Mouse (Mus musculus) forebrain, embryonic 12.5 days (tissue): ENCODE measurements around the gene Vps35. TPM values are rescaled to one million over a fixed set of nuclear protein-coding genes. Genes with fewer than 3 reads are reported as not detected.

Experiments
- ATAC-seq: fragments of 200-750 bp; cut with Nextera tagmentation; 2 replicates; pipeline ENCODE4 v1.8.0; 2017; ENCODE audit warnings: moderate TSS enrichment; ENCODE audit not compliant: low FRiP score
- H3K27ac ChIP-seq: fragments of 300-500 bp; sonication (generic); 2 replicates; pipeline ENCODE4 v1.5.1; 2016; ENCODE audit warnings: mild to moderate bottlenecking
- H3K27me3 ChIP-seq: fragments of 300-500 bp; sonication (generic); 2 replicates; pipeline ENCODE4 v1.6.1; 2016; ENCODE audit warnings: mild to moderate bottlenecking
- H3K36me3 ChIP-seq: fragments of 300-500 bp; sonication (generic); replicated peaks from 2 replicates; pipeline ENCODE4 v1.6.1; 2016; ENCODE audit warnings: mild to moderate bottlenecking
- H3K4me1 ChIP-seq: fragments of 300-500 bp; sonication (generic); 2 replicates; pipeline ENCODE4 v1.6.1; 2016
- H3K4me2 ChIP-seq: fragments of 300-500 bp; sonication (generic); 2 replicates; pipeline ENCODE4 v1.6.1; 2016; ENCODE audit warnings: mild to moderate bottlenecking, moderate library complexity
- H3K4me3 ChIP-seq: fragments of 300-500 bp; sonication (generic); replicated peaks from 2 replicates; pipeline ENCODE4 v1.5.1; 2016; ENCODE audit warnings: mild to moderate bottlenecking
- H3K9ac ChIP-seq: fragments of 300-500 bp; sonication (generic); 2 replicates; pipeline ENCODE4 v1.6.1; 2016; ENCODE audit warnings: mild to moderate bottlenecking
- H3K9me3 ChIP-seq: fragments of 300-500 bp; sonication (generic); 2 replicates; pipeline ENCODE4 v1.6.1; 2016
- WGBS: fragments of 180-500 bp; shearing (Covaris S2); methylation state at CpG from one replicate; pipeline ENCODE4 v1.1.7; 2016; 5-methylcytosine and 5-hydroxymethylcytosine counted together
- polyA plus RNA-seq: library from polyadenylated mRNA; unstranded; fragments of >200 nt; fragmentation: Nextera tagmentation; extraction: Ambion mirVana; gene quantifications from 2 replicates; pipeline ENCODE4 v1.2.1, GENCODE M21; 2016

Vps35 gene
- polyA plus RNA-seq, 1 experiment from 2014 or later = 164 TPM

DNA sequence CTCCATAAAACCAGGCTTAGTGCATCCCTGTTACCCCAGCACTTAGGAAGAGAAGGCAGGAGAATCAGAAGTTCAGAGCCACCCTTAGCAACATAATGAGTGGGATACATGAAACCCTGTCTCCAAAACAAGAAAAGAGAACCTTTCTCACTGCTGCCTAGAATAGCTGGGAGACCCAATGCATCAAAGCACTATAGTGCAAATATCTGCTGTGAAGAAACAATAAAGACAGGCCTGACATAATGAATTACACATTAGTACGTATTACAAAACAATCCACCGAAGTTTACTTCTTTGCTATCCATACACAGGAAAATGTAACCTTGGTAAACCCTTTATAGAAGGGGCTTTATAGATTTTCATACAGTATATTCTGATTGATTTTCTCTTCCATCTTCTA is 9.0 kb upstream of the Vps35 start:
- Histone ChIP-seq H3K4me1 (no peaks in the 10 kb centered on the region), H3K9me3 (no peaks in the 10 kb centered on the region), H3K4me2 (no peak overlapping the region), H3K9ac (no peak overlapping the region), H3K4me3 (no peak overlapping the region), H3K36me3 (peaks cover 47% of the 10 kb centered on the region), H3K27me3 (no peaks in the 10 kb centered on the region), H3K27ac (no peak overlapping the region)
- 96% methylated on average over 2 of the region's 2 CpGs for WGBS
- ATAC-seq = no peak

GRCm38 (mm10) chr8:85303531-85303930 is 3.9 kb upstream of the Vps35 start:
- no peaks in the 10 kb centered on the region for H3K9me3 ChIP-seq
- no peak overlapping the region for H3K27ac ChIP-seq
- ATAC-seq = no peak
- peaks cover 57% of the 10 kb centered on the region for H3K36me3 ChIP-seq
- H3K27me3 ChIP-seq = no peaks in the 10 kb centered on the region
- H3K4me1 ChIP-seq = peaks cover 19% of the 10 kb centered on the region
- WGBS = 89% methylated on average over 5 of the region's 5 CpGs
- no peak overlapping the region for H3K4me3 ChIP-seq
- H3K4me2 ChIP-seq = no peak overlapping the region
- H3K9ac ChIP-seq = no peak overlapping the region

DNA sequence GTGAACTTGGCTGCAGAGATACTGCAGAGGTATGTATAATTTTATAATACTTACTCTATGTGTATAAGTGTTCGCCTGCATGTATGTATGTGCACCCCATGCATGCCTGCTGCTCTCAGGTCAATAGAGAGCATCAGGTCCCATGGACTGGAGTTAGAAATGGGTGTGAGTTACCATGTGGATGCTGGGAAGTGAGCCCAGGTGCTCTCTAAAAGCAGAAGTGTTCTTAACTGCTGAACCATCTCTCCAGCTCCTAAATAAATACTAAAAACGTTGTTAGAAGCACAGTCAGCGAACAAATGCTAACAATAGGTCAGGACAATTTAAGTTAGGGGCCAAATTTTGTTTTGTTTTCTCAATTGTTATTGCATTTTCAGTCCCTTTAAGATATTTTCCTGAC is 3.3 kb upstream of the Vps35 start:
- no peak overlapping the region for H3K4me3 ChIP-seq
- no peak overlapping the region for H3K27ac ChIP-seq
- H3K9me3 ChIP-seq = no peaks in the 10 kb centered on the region
- ATAC-seq = no peak
- no peak overlapping the region for H3K9ac ChIP-seq
- peaks cover 25% of the 10 kb centered on the region for H3K4me1 ChIP-seq
- H3K4me2 ChIP-seq = no peak overlapping the region
- WGBS = 92% methylated on average over 3 of the region's 3 CpGs
- no peaks in the 10 kb centered on the region for H3K27me3 ChIP-seq
- peaks cover 51% of the 10 kb centered on the region for H3K36me3 ChIP-seq

DNA sequence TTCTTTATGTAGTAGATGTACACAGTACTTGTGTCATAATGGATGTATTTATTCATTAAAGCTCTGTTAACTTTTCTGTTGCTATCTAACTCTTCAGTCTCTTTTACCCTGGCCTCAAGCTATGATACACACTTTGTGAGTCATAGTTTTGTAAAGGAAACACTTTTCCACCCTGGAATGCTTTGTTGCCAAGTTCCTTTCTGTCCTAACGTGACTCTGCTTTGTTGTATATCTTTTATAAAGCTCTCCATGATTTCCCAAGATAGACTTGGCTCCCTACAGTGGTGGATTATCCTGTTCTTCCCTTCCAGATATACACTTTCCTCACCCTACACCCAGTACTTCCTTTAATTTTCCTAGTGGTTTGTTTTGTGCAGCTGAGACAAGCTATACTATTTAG is 2.3 kb upstream of the Vps35 start:
- Histone ChIP-seq H3K4me2 (0 out of 2 replicates have a peak overlapping the region, but pooled peaks have one; percentile 13), H3K4me3 (no peak overlapping the region), H3K9ac (peak overlapping the region; percentile 44; the same call in 1 of the 2 replicates), H3K36me3 (peaks cover 44% of the 10 kb centered on the region), H3K4me1 (peaks cover 31% of the 10 kb centered on the region), H3K9me3 (no peaks in the 10 kb centered on the region), H3K27ac (no peak overlapping the region), H3K27me3 (no peaks in the 10 kb centered on the region)
- ATAC-seq = no peak
- WGBS = 45% methylated on average over 1 of the region's 1 CpGs

DNA sequence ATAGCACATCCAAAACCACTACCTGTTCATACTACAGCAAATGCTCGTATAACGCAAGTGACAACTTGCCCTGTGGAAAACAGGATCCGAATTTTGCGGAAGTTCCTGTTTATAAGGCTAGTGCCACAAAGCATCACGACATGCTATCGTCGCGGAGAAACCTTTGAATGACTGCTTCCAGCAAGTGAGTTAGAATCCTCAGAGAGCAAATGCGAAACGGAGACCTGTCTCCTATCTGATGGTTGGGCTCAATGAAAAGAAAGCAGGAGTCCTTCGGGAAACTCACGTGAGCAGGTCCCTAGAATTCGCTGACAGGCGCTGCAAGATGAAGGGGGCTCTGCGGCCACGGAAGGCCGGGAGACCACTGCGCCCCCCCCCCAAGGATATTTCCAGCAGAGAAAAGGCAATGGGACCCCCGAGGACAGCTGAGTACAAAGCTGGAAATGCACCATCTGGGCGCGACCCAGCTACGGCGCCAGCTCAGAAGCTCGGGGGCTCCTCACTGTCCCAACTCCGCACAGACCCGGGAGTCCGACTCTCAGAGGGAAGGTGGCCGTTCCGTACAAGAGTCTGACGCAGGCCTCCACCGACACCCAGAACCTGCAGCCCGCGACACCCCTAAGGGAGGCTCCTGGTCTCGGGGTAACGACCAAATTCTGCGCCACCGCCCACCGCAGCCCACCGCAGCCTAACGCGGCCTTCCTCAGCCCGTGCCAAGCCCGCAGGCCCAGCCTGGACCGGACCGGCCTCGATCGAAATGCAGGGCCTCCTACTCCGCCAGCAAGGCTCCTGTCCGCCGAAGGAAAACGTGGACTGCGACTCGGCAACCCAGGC is 785 bp downstream of the Vps35 start:
- 1% methylated on average over 52 of the region's 53 CpGs for WGBS
- H3K4me3 ChIP-seq = peak overlapping the region; percentile 96

DNA sequence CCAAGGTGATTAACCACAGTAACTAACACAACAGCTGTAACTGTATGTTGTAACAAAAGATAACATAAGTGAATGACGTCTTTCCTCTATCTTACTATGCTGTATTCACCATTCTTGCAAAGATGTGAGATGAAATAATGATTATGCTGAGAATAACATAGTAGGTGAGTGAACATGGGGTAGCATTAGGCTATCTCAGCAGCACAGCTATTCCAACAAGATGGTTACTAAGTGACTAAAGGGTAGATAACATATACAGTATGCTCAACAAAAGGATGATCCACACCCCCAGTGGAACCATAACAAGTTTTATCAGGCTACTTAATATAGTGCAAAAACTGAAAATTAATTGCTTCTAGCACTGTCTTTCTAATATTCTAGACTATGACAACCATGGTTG is 12.8 kb downstream of the Vps35 start:
- no peak for ATAC-seq
- H3K4me2 ChIP-seq = no peak overlapping the region

More for the DNA sequence above, 785 bp downstream of the Vps35 start:
- Histone ChIP-seq H3K36me3 (peaks cover 22% of the 10 kb centered on the region), H3K9me3 (no peaks in the 10 kb centered on the region), H3K4me1 (peaks cover 31% of the 10 kb centered on the region), H3K4me2 (peak overlapping the region; percentile 82), H3K9ac (peak overlapping the region; percentile 93), H3K27ac (peak overlapping the region; percentile 98), H3K27me3 (no peaks in the 10 kb centered on the region)
- ATAC-seq = no peak; the same call in 1 of the 2 replicates

GRCm38 (mm10) chr8:85227297-85227696 is 72.3 kb downstream of the Vps35 start:
- Histone ChIP-seq H3K36me3 (no peaks in the 10 kb centered on the region), H3K4me3 (no peak overlapping the region), H3K4me2 (no peak overlapping the region), H3K27ac (no peak overlapping the region), H3K27me3 (no peaks in the 10 kb centered on the region), H3K4me1 (no peaks in the 10 kb centered on the region), H3K9ac (no peak overlapping the region), H3K9me3 (no peaks in the 10 kb centered on the region)
- no peak for ATAC-seq
- WGBS = 70% methylated on average over 1 of the region's 1 CpGs

More for the DNA sequence above, 12.8 kb downstream of the Vps35 start:
- WGBS = 98% methylated on average over 1 of the region's 1 CpGs
- Histone ChIP-seq H3K4me3 (no peak overlapping the region), H3K36me3 (peaks cover 53% of the 10 kb centered on the region), H3K9me3 (no peaks in the 10 kb centered on the region), H3K9ac (no peak overlapping the region), H3K27ac (no peak overlapping the region), H3K4me1 (no peaks in the 10 kb centered on the region), H3K27me3 (no peaks in the 10 kb centered on the region)

GRCm38 (mm10) chr8:85225688-85226087 is 73.9 kb downstream of the Vps35 start, which contains the start of gene Olfr371:
Gene Olfr371 (plus strand): TSS chr8:85225988.
- no peak for ATAC-seq
- H3K36me3 ChIP-seq = no peaks in the 10 kb centered on the region
- no peaks in the 10 kb centered on the region for H3K27me3 ChIP-seq
- no peaks in the 10 kb centered on the region for H3K9me3 ChIP-seq
- H3K27ac ChIP-seq = no peak within 1 kb of the TSS
- 31% methylated on average over 1 of the region's 1 CpGs for WGBS
- no peak within 1 kb of the TSS for H3K4me3 ChIP-seq
- no peak within 1 kb of the TSS for H3K4me2 ChIP-seq
- no peaks in the 10 kb centered on the region for H3K4me1 ChIP-seq
- no peak within 1 kb of the TSS for H3K9ac ChIP-seq

DNA sequence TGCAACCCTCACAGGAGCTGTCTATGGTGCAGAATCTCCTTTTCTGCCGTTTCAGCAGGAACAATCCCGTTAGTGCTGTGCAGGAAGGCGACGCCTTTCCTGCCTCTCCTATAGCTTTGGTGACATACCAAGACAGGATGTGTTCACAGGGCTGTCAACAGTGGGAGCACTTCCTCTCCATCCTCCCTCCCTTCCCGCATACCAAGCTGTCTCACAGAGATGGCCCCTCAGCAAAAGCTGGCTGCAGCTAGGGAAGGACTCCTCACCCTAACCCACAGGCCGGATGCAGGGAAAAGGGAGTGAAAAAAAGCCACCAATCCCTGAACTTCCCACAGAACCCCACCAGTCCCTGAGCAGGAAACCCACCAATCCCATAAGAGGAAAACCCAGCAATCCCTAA is 78.6 kb downstream of the Vps35 start:
- no peaks in the 10 kb centered on the region for H3K9me3 ChIP-seq
- no peak overlapping the region for H3K4me2 ChIP-seq
- H3K27ac ChIP-seq = no peak overlapping the region
- H3K36me3 ChIP-seq = no peaks in the 10 kb centered on the region
- H3K9ac ChIP-seq = no peak overlapping the region
- H3K4me1 ChIP-seq = no peaks in the 10 kb centered on the region
- no peak for ATAC-seq
- WGBS = 53% methylated on average over 6 of the region's 6 CpGs
- H3K27me3 ChIP-seq = no peaks in the 10 kb centered on the region
- H3K4me3 ChIP-seq = no peak overlapping the region

GRCm38 (mm10) chr8:85220220-85220619 is 79.4 kb downstream of the Vps35 start:
- no peak overlapping the region for H3K9ac ChIP-seq
- no peak overlapping the region for H3K4me3 ChIP-seq
- no peaks in the 10 kb centered on the region for H3K9me3 ChIP-seq
- H3K27ac ChIP-seq = no peak overlapping the region
- no peaks in the 10 kb centered on the region for H3K36me3 ChIP-seq
- no peaks in the 10 kb centered on the region for H3K27me3 ChIP-seq
- H3K4me2 ChIP-seq = no peak overlapping the region
- 72% methylated on average over 4 of the region's 4 CpGs for WGBS
- no peaks in the 10 kb centered on the region for H3K4me1 ChIP-seq
- no peak for ATAC-seq

Other genes starting within 250 kb of the Vps35 start
- 32.1 and 33.7 TPM in 2 replicates for gene Fbxw9, start 239.7 kb downstream of the Vps35 start, polyA plus RNA-seq
- gene Gm5741, start 231.8 kb downstream of the Vps35 start, polyA plus RNA-seq = 1.3 TPM in 1 of 2 replicates, not detected in the other
- 74.2 and 82.3 TPM in 2 replicates for gene Dhps, start 228.0 kb downstream of the Vps35 start, polyA plus RNA-seq
- 117 and 118 TPM in 2 replicates for gene Wdr83os, start 219.1 kb downstream of the Vps35 start, polyA plus RNA-seq
- 48.2 and 48.8 TPM in 2 replicates for gene Wdr83, start 218.5 kb downstream of the Vps35 start, polyA plus RNA-seq
- 14.9 and 17.8 TPM in 2 replicates for gene Man2b1, start 216.5 kb downstream of the Vps35 start, polyA plus RNA-seq
- gene Zfp791, start 176.7 kb downstream of the Vps35 start, polyA plus RNA-seq = 1.4 and 1.7 TPM in 2 replicates
- not detected in 2 replicates for gene Cks1brt, start 147.9 kb downstream of the Vps35 start, polyA plus RNA-seq
- gene Olfr371, start 73.8 kb downstream of the Vps35 start, polyA plus RNA-seq = not detected in 2 replicates
- 112 and 115 TPM in 2 replicates for gene Orc6, start 170 bp downstream of the Vps35 start, polyA plus RNA-seq
- 1.3 and 1.4 TPM in 2 replicates for gene Mylk3, start 86.5 kb upstream of the Vps35 start, polyA plus RNA-seq
- 46.1 and 48.1 TPM in 2 replicates for gene 4921524J17Rik, start 133.0 kb upstream of the Vps35 start, polyA plus RNA-seq
- 36.9 and 38.3 TPM in 2 replicates for gene Gpt2, start 192.8 kb upstream of the Vps35 start, polyA plus RNA-seq